Mouse (Mus musculus) mouse trophoblast stem cell (cell line): ENCODE measurements around the gene Pax6.

Experiments
- in situ Hi-C, 2 experiments: fragments of 300-500 bp; cut with MseI, MboI; formaldehyde crosslinking; loops; 2 replicates in 1 of 2; 3 replicates in 1 of 2; pipeline ENCODE4 v1.15.1; 2025

Pax6 gene

GRCm38 (mm10) chr2:105683771-105684410, 15.2 kb downstream of the Pax6 start:
- in situ Hi-C loops = no loop called here

- in situ Hi-C loops = no loop called here
Measured at GRCm38 (mm10) chr2:105684991-105685650, 16.4 kb downstream of the Pax6 start.

- in situ Hi-C loops = no loop called here
Measured at GRCm38 (mm10) chr2:105685651-105686050, 17.0 kb downstream of the Pax6 start.

- in situ Hi-C loops = no loop called here
Measured at GRCm38 (mm10) chr2:105686363-105687316, 17.9 kb downstream of the Pax6 start.

- in situ Hi-C loops = no loop called here
Measured at GRCm38 (mm10) chr2:105687317-105687991, 18.8 kb downstream of the Pax6 start.

- in situ Hi-C loops = no loop called here
Measured at GRCm38 (mm10) chr2:105688011-105688410, 19.3 kb downstream of the Pax6 start.

GRCm38 (mm10) chr2:105688436-105689303, 20.0 kb downstream of the Pax6 start:
- in situ Hi-C loops = no loop called here

- in situ Hi-C loops = no loop called here
Measured at GRCm38 (mm10) chr2:105689304-105689770, 20.6 kb downstream of the Pax6 start.

GRCm38 (mm10) chr2:105689771-105690639, 21.3 kb downstream of the Pax6 start:
- in situ Hi-C loops = no loop called here

GRCm38 (mm10) chr2:105691296-105691695, 22.6 kb downstream of the Pax6 start:
- in situ Hi-C loops = no loop called here

GRCm38 (mm10) chr2:105697741-105698140, 29.0 kb downstream of the Pax6 start:
- in situ Hi-C loops = no loop called here

- in situ Hi-C loops = no loop called here
Measured at GRCm38 (mm10) chr2:105698631-105699030, 29.9 kb downstream of the Pax6 start.

- in situ Hi-C loops = no loop called here
Measured at GRCm38 (mm10) chr2:105701781-105702180, 33.1 kb downstream of the Pax6 start.

GRCm38 (mm10) chr2:105702586-105702985, 33.9 kb downstream of the Pax6 start:
- in situ Hi-C loops = no loop called here

GRCm38 (mm10) chr2:105705320-105705719, 36.6 kb downstream of the Pax6 start:
- in situ Hi-C loops = no loop called here

- in situ Hi-C loops = no loop called here
Measured at GRCm38 (mm10) chr2:105709126-105709525, 40.4 kb downstream of the Pax6 start.

GRCm38 (mm10) chr2:105710511-105710910, 41.8 kb downstream of the Pax6 start:
- in situ Hi-C loops = no loop called here

GRCm38 (mm10) chr2:105715409-105716115, 46.9 kb downstream of the Pax6 start:
- in situ Hi-C loops = no loop called here

- in situ Hi-C loops = no loop called here
Measured at GRCm38 (mm10) chr2:105726657-105727056, 58.0 kb downstream of the Pax6 start.
